Mouse (Mus musculus) embryonic facial prominence, embryonic 11.5 days (tissue): Measurements from ENCODE around the gene Irf2. TPM values are rescaled to one million over a fixed set of nuclear protein-coding genes. Genes with fewer than 3 reads are reported as not detected.

Source experiments
- ATAC-seq: fragments of 200-750 bp; cut with Nextera tagmentation; replicated peaks from 2 replicates; pipeline ENCODE4 v1.8.0; 2017; ENCODE audit warnings: low read depth; ENCODE audit not compliant: insufficient number of reproducible peaks, low FRiP score, low TSS enrichment
- DNase-seq: peaks from one replicate; pipeline ENCODE4 v3.0.0-alpha.2; 2015; ENCODE audit warnings: low spot score
- H3K27ac ChIP-seq: fragments of 300-500 bp; sonication (generic); replicated peaks from 2 replicates; pipeline ENCODE4 v1.5.1; 2014; ENCODE audit warnings: mild to moderate bottlenecking, low read depth, low read length, control low read depth
- H3K27me3 ChIP-seq: fragments of 300-500 bp; sonication (generic); 2 replicates; pipeline ENCODE4 v1.6.1; 2014; ENCODE audit warnings: mild to moderate bottlenecking, low read length, moderate library complexity, mixed read lengths; ENCODE audit not compliant: control insufficient read depth, insufficient read depth
- H3K36me3 ChIP-seq: fragments of 300-500 bp; sonication (generic); replicated peaks from 2 replicates; pipeline ENCODE4 v1.6.1; 2014; ENCODE audit warnings: low read depth, mild to moderate bottlenecking, low read length, moderate library complexity, mixed read lengths; ENCODE audit not compliant: control insufficient read depth, insufficient read depth
- H3K4me1 ChIP-seq: fragments of 300-500 bp; sonication (generic); 2 replicates; pipeline ENCODE4 v1.6.1; 2014; ENCODE audit warnings: low read length, mixed read lengths; ENCODE audit not compliant: control insufficient read depth, insufficient read depth
- H3K4me2 ChIP-seq: fragments of 300-500 bp; sonication (generic); 2 replicates; pipeline ENCODE4 v1.6.1; 2014; ENCODE audit warnings: low read depth, mild to moderate bottlenecking, control low read depth, low read length, moderate library complexity
- H3K4me3 ChIP-seq: fragments of 300-500 bp; sonication (generic); 2 replicates; pipeline ENCODE4 v1.5.1; 2014; ENCODE audit warnings: low read depth, low read length, control low read depth
- H3K9ac ChIP-seq: fragments of 300-500 bp; sonication (generic); replicated peaks from 2 replicates; pipeline ENCODE4 v1.6.1; 2014; ENCODE audit warnings: mild to moderate bottlenecking, control low read depth, low read length
- H3K9me3 ChIP-seq: fragments of 300-500 bp; sonication (generic); replicated peaks from 2 replicates; pipeline ENCODE4 v1.6.1; 2016; ENCODE audit warnings: mild to moderate bottlenecking, low read length, inconsistent platforms, mixed read lengths; ENCODE audit not compliant: control insufficient read depth
- WGBS: fragments of 180-500 bp; shearing (Covaris S2); extraction: QIAGEN DNeasy Blood & Tissue Kit; methylation state at CpG from one replicate; pipeline ENCODE4 v1.1.7; 2014; 5-methylcytosine and 5-hydroxymethylcytosine counted together
- polyA plus RNA-seq: library from polyadenylated mRNA; unstranded; fragments of >200 nt; fragmentation: Nextera tagmentation; extraction: Ambion mirVana; gene quantifications from 2 replicates; pipeline ENCODE4 v1.2.1, GENCODE M21; 2014

Gene Irf2
- polyA plus RNA-seq: 12.3 and 13.7 TPM in 2 replicates

DNA sequence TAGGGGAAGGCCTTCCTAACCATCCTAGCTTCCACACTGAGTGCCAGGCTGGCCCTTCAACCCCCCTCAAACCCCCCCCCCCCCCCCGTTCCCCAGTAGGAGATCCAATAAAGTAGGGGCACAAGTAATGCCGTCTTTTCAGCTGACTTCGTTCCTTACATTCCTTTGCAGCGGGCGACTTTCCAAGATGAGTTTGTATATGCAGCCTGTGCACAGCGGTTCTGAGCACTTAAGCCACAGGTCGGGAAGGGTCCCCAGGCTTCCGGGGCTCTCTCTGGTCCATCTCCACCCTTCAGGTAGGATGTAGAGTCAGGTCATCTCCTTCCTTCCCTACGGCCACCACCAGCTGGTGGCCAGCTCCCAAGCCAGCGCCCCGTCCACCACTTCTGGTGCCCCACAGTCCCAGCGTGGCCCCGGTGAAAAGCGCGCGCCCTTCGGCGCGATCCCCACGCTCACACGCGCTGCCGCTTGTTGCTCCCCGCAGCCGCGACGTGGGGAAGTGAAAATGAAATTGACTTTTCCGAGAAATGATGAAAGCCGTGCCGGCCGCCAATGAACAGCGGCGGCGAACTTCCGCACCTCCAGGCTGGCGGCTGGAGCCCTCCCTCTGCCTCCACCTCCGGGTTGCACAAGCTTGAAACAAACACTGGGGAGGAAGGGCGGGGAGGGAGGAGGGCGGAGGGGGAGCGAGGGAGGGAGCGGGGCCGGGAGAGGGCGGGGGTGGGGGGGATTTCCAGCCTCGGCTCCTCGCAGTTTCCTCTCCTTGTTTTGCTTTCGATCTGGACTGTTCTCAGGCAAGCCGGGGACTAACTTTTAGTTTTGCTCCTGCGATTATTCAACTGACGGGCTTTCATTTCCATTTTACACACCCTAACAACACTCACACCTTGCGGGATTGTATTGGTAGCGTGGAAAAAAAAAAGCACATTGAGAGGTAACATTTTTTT is at the start of gene Irf2:
Gene Irf2 (plus strand): TSS at position 730 of the 947 bp plus-strand sequence.
- Histone ChIP-seq H3K27ac (peak within 1 kb of the TSS; percentile 81), H3K36me3 (no peaks in the 10 kb centered on the region), H3K4me1 (no peaks in the 10 kb centered on the region), H3K4me3 (peak within 1 kb of the TSS; percentile 91), H3K9ac (peak within 1 kb of the TSS; percentile 98), H3K4me2 (peak within 1 kb of the TSS; percentile 88), H3K27me3 (no peaks in the 10 kb centered on the region), H3K9me3 (no peaks in the 10 kb centered on the region)
- peak; percentile 71 for ATAC-seq
- under 1% methylated on average over 46 of the region's 51 CpGs for WGBS
- DNase-seq: peak; percentile 90

DNA sequence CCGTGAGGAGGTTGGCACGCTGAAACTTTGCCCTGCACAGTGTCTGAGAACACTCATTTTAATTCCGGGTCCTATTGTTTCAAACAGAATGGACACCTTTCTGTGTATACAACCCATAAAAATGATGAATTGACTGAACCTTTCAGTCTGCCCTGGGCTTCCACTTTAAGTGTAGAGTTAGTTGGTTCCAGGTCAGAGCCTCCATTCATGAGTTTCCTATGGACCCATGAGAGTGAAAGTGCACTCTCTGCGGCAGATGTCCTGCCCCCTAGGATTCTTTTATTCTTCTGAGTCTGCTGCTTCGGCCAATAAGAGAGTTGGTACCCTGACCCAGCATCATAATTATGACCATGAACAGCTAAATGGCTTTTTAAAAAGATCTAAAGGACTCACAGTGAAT is 49.4 kb upstream of the Irf2 start:
- DNase-seq (no peak), ATAC-seq (no peak)
- no peaks in the 10 kb centered on the region for H3K4me1 ChIP-seq
- no peak overlapping the region for H3K4me3 ChIP-seq
- 75% methylated on average over 5 of the region's 5 CpGs for WGBS
- H3K9ac ChIP-seq: no peak overlapping the region
- H3K27ac ChIP-seq: no peak overlapping the region
- H3K27me3 ChIP-seq: no peaks in the 10 kb centered on the region
- H3K9me3 ChIP-seq: no peaks in the 10 kb centered on the region
- no peak overlapping the region for H3K4me2 ChIP-seq
- no peaks in the 10 kb centered on the region for H3K36me3 ChIP-seq

DNA sequence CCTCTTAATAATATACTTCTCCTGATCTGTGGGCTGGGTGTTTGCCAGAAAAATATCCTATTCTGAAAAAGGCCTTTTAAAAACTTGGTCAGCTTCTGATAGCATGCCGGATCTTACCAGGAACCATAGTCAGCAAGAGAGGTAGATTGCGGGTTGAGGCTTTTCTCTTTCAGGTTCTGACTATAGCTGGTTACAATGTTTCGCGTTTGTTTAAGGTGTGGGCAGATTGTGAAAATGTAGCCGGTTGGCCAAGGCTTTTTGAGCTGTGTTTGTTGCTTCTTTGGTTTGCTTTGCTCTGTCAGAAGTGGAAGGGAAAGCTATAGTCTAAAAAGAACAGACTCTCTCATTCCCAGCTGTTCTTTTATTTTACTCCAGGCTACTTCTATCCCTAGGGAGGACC is 49.0 kb upstream of the Irf2 start:
- WGBS: 82% methylated on average over 5 of the region's 5 CpGs
- Histone ChIP-seq H3K27me3 (no peaks in the 10 kb centered on the region), H3K9me3 (no peaks in the 10 kb centered on the region), H3K27ac (no peak overlapping the region), H3K4me3 (no peak overlapping the region), H3K9ac (no peak overlapping the region), H3K36me3 (no peaks in the 10 kb centered on the region), H3K4me1 (no peaks in the 10 kb centered on the region), H3K4me2 (no peak overlapping the region)
- no peak for ATAC-seq
- DNase-seq: no peak

DNA sequence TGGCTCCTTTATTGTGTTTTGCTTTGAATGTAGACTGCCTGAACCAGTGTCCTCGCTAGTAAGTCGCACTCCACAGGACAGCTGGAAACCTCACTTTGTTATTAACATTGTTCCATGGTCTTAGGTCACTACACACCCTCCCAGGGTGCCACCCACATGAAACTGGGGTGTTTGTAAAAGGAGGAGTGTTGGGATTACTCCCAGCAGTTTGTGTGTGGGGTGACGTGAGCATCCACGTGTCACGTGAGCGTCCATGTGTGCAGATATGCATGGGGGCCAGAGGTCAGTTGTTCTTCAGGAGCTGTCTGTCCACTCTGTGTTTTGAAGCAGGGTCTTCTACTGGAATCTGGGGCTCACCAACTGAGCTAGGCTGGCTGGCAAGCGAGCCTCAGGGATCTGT is 48.2 kb upstream of the Irf2 start:
- DNase-seq (no peak), ATAC-seq (no peak)
- Histone ChIP-seq H3K27ac (no peak overlapping the region), H3K27me3 (no peaks in the 10 kb centered on the region), H3K9ac (no peak overlapping the region), H3K9me3 (no peaks in the 10 kb centered on the region), H3K4me1 (no peaks in the 10 kb centered on the region), H3K4me3 (no peak overlapping the region), H3K36me3 (no peaks in the 10 kb centered on the region), H3K4me2 (no peak overlapping the region)
- 68% methylated on average over 7 of the region's 7 CpGs for WGBS

DNA sequence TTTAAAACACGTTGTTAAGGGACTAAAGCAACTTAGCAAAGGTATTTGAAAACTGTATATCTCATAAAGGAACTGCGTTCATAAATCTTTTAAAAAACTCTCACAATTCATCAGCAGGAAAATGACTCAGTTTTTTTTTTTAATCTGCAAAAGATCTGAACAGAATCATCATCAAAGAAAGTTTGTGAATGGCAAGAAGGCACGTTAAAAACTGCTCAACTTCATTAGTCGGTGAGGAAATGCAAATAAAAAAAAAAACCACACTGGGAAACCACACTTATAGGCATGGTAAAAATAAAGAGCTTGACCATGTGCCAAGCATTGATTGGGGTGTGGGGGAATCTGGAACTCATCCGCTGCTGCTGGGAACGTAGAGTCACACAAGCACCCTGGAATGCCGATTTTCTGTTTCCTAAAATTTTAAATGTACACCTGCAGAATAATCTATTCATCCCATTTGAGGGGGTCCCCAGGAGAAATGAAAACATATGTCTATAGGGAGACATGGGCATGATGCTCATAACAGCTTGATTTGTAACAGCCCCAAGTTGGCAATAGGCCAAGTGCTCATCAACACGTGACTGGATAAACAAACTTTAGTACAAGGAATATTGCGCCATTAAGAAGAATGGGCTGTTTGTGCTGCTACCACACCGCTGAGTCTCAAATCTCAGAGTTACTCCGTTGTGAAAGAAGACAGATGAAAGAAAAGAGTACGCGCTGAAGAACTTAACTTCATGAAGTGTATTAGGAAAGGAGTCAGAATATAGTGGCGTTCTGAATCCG is 43.1 kb upstream of the Irf2 start:
- Histone ChIP-seq H3K4me1 (no peaks in the 10 kb centered on the region), H3K27ac (no peak overlapping the region), H3K9ac (no peak overlapping the region), H3K4me2 (no peak overlapping the region), H3K4me3 (no peak overlapping the region), H3K27me3 (no peaks in the 10 kb centered on the region), H3K36me3 (no peaks in the 10 kb centered on the region), H3K9me3 (no peaks in the 10 kb centered on the region)
- WGBS: 77% methylated on average over 15 of the region's 15 CpGs
- no peak for ATAC-seq
- DNase-seq: no peak

DNA sequence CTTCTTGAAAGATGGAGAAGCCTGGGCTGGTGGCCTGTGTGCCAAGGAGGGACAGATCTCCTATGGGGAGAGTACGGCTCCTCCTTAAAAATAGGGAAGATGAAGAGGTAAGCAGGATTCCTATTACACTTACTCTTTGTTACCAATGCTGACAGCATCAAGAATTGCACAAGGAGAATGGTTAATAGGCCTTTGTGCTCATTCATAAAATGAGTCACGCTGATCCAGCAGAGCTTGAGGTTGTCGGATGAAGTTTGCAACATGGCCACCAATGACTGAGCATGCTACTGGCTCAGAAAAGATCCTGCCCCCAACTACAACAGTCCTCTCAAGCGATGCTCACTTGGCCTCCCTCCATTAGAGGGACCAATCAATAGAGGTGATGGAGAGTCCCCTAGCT is 42.0 kb upstream of the Irf2 start:
- no peak for ATAC-seq
- Histone ChIP-seq H3K27me3 (no peaks in the 10 kb centered on the region), H3K4me3 (no peak overlapping the region), H3K4me2 (no peak overlapping the region), H3K9me3 (no peaks in the 10 kb centered on the region), H3K27ac (no peak overlapping the region), H3K9ac (no peak overlapping the region), H3K36me3 (no peaks in the 10 kb centered on the region), H3K4me1 (no peaks in the 10 kb centered on the region)
- 90% methylated on average over 4 of the region's 4 CpGs for WGBS
- no peak for DNase-seq

DNA sequence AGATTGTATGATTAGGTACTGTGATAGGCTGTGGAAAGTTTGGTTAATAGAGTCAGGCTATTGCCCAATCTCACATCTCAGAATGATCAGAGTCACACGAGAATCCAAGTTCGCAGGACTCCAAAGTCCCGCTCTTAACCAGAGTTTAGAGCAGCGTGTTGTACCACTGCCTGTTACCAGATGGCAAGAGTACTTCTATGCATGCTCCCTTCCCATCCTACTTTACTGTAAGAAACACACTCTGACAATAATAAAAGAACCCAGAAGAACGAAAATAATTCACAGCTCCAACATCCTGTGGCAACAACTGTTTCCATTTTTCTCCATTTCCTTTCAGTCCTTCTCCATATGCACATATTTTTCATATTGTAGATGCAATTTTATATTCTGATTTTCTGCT is 41.4 kb upstream of the Irf2 start:
- DNase-seq: no peak
- 86% methylated on average over 5 of the region's 5 CpGs for WGBS
- Histone ChIP-seq H3K27ac (no peak overlapping the region), H3K4me2 (no peak overlapping the region), H3K9me3 (no peaks in the 10 kb centered on the region), H3K36me3 (no peaks in the 10 kb centered on the region), H3K27me3 (no peaks in the 10 kb centered on the region), H3K9ac (no peak overlapping the region), H3K4me1 (no peaks in the 10 kb centered on the region), H3K4me3 (no peak overlapping the region)
- no peak for ATAC-seq

DNA sequence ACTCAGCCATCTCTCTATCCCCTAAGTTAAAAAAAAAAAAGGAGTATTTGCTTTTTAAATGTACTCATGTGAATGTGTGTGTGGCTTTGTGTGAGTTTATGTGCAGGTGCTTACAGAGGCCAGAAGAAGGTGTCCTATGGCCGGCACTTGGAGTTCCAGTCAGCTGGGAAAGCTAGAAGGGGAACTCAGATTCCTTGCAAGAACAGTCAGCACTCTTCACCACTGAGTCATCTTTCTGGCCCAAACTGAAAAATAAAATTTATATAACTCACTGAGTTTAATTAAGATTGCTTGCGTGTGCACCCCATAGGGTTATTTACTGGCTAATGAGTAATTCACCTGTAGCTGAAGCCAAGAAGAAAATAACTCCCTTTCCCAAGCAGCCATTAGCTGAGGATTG is 34.4 kb upstream of the Irf2 start:
- Histone ChIP-seq H3K9ac (no peak overlapping the region), H3K4me1 (no peaks in the 10 kb centered on the region), H3K4me3 (no peak overlapping the region), H3K27ac (no peak overlapping the region), H3K9me3 (no peaks in the 10 kb centered on the region), H3K4me2 (no peak overlapping the region), H3K27me3 (no peaks in the 10 kb centered on the region), H3K36me3 (no peaks in the 10 kb centered on the region)
- no peak for DNase-seq
- 91% methylated on average over 2 of the region's 2 CpGs for WGBS
- no peak for ATAC-seq
